Mouse (Mus musculus): ENCODE data around the gene Bcl2l12.

DNA sequence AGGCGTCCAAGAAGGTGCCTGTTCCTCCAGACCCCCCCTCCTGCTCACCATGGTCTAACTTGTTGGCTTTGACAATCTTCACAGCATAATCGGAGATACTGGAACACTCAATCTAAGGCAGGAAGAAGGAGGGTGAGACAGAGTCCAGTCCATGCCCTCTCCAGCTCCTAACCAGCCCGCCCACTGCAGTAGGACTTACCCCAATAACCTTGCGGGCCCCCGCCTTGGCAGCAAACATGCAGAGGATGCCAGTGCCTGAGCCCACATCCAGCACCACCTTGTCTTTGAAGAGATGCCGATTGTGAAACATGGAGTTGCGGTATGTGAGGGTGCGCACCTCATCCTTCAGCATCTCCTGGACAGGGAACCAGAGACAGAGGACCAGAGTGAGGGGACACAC lies 17.0 kb downstream of the Bcl2l12 start:
- TF ChIP-seq CTCF (IDR thresholded peaks at IDR 0.05; ENCODE audit: low read depth) (no peak), EP300 (IDR thresholded peaks at IDR 0.05; ENCODE audit: low read depth) (no peak)

All from heart, postnatal 0 days (tissue).